Mouse (Mus musculus) kidney, adult 10 weeks (tissue): ENCODE data around the gene Zfp65. TPM values are rescaled to one million over a fixed set of nuclear protein-coding genes. Genes with fewer than 3 reads are reported as not detected.

Experiments
- polyA plus RNA-seq: library from polyadenylated mRNA; stranded (reverse); fragments of 350-450 nt; fragmentation: Illumina TruSeq; extraction: RNeasy Lipid Tissue Mini Kit (QIAGEN cat#74804); gene quantifications from one replicate; pipeline ENCODE4 v1.2.3, GENCODE M21; 2014; ENCODE audit warnings: low read depth, low replicate concordance

Zfp65 gene
- polyA plus RNA-seq = 40.3 TPM

GRCm38 (mm10) chr13:67728641-67729318, at the start of gene Zfp65:
Zfp65 (minus strand) TSS chr13:67729173.

GRCm38 (mm10) chr13:67754333-67755306, 25.6 kb upstream of the Zfp65 start, which contains the start of gene Zfp85:
Zfp85 (minus strand) TSS chr13:67755228.

GRCm38 (mm10) chr13:67686971-67687370, 42.0 kb downstream of the Zfp65 start, which contains the start of gene Zfp738:
Zfp738 (minus strand) TSS chr13:67687071.

Other genes starting within 250 kb of the Zfp65 start
- 39.0 TPM for gene Zfp874b, start 244.9 kb downstream of the Zfp65 start, polyA plus RNA-seq
- 26.0 TPM for gene Zfp58, start 228.6 kb downstream of the Zfp65 start, polyA plus RNA-seq
- not detected for gene Gm26965, start 203.0 kb downstream of the Zfp65 start, polyA plus RNA-seq
- gene Zfp87, start 203.0 kb downstream of the Zfp65 start, polyA plus RNA-seq = 23.8 TPM
- 23.0 TPM for gene Zfp748, start 175.3 kb downstream of the Zfp65 start, polyA plus RNA-seq
- 34.3 TPM for gene Zfp729b, start 119.5 kb downstream of the Zfp65 start, polyA plus RNA-seq
- gene Gm49345, start 91.4 kb downstream of the Zfp65 start, polyA plus RNA-seq = not detected
- 32.0 TPM for gene Zfp729a, start 91.4 kb downstream of the Zfp65 start, polyA plus RNA-seq
- gene Zfp738, start 42.1 kb downstream of the Zfp65 start, polyA plus RNA-seq = 13.9 TPM
- gene Zfp85, start 26.1 kb upstream of the Zfp65 start, polyA plus RNA-seq = 15.6 TPM
- 6.0 TPM for gene Zfp493, start 50.5 kb upstream of the Zfp65 start, polyA plus RNA-seq
- gene Zfp273, start 84.6 kb upstream of the Zfp65 start, polyA plus RNA-seq = 16.8 TPM
- gene Gm10037, start 101.9 kb upstream of the Zfp65 start, polyA plus RNA-seq = 2.5 TPM
- not detected for gene BC048507, start 134.2 kb upstream of the Zfp65 start, polyA plus RNA-seq